Mouse (Mus musculus) G1E (cell line): ENCODE results near the gene Ppm1e.

ENCODE experiments used
- CTCF ChIP-seq: IDR thresholded peaks from 2 replicates; pipeline ENCODE4 v1.5.1; 2012; ENCODE audit warnings: low read depth, low read length, inconsistent platforms, mixed read lengths
- TAL1 ChIP-seq: conservative IDR thresholded peaks from 2 replicates; pipeline ENCODE4 v1.6.1; 2012; ENCODE audit warnings: low read depth, low read length, inconsistent platforms, mixed read lengths

DNA sequence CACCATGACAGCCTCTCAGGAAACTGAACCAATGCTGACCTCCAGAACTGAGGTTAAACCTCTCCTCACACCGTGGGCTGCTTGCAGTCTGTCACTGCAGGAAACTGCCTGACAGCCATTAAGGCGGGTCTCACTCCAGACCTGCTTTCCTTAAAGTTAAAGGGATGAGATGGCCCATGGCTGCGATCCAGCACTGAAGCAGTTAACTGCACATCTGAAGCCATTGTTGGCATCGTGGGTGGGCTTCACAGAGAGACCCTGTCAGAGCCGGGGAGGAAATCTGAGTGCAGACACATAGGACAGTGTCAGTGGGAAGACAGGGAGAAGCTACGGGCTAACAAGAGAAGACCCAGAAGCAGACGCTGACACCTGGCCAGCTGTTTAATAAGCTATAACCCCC is 94.9 kb downstream of the Ppm1e start:
- TF ChIP-seq CTCF, result no peak
- TF ChIP-seq TAL1, result no peak
